ENCODE assay signal across 15 mouse cellular contexts in genomic region chr17:85393891-85394321, GRCm38 (mm10).
DNase-seq lines count a peak whose midpoint lies in the region; ATAC-seq lines count a peak whose summit lies in the region.
"Had no signal": no experiment of that assay in that cellular context is flagged by ENCODE, and none has a peak within 500 bp of the region (broad histone marks: within the 10 kb centered on the region; RNA-seq: fewer than 3 reads in every experiment).

No protein-coding gene starts in this region.

- H3K27ac ChIP-seq in forebrain, embryonic 10.5 days = peak overlapping the region; percentile 1; the same call in 1 of the 2 replicates
- H3K27ac ChIP-seq in hindbrain, embryonic 12.5 days = peak overlapping the region; percentile 64
- peak overlapping the region; percentile 54; the same call in 1 of the 2 replicates for H3K27ac ChIP-seq in midbrain, embryonic 16.5 days (ENCODE audit: low read length)
- no peak overlapping the region for H3K27ac ChIP-seq in heart, embryonic 11.5 days (ENCODE audit: low read depth, low read length)
- H3K27ac ChIP-seq: gastrocnemius, adult 2 months; heart, embryonic 13.5 days had no signal

- peaks cover 6% of the 10 kb centered on the region; the same call in 1 of the 2 replicates for H3K9me3 ChIP-seq in forebrain, embryonic 10.5 days
- H3K9me3 ChIP-seq in hindbrain, embryonic 12.5 days (replicated peaks) = no peaks in the 10 kb centered on the region
- no peaks in the 10 kb centered on the region for H3K9me3 ChIP-seq in midbrain, embryonic 16.5 days (replicated peaks; ENCODE audit: control insufficient read depth, low read length, poor library complexity, severe bottlenecking)
- H3K9me3 ChIP-seq in heart, embryonic 11.5 days (replicated peaks; ENCODE audit: control insufficient read depth, low read length) = no peaks in the 10 kb centered on the region
- H3K9me3 ChIP-seq: heart, embryonic 13.5 days had no signal

- no peak overlapping the region for H3K9ac ChIP-seq in hindbrain, embryonic 12.5 days
- no peak overlapping the region for H3K9ac ChIP-seq in midbrain, embryonic 16.5 days (ENCODE audit: low read depth, low read length)
- H3K9ac ChIP-seq in heart, embryonic 11.5 days (ENCODE audit: low read depth, low read length) = no peak overlapping the region
- H3K9ac ChIP-seq: heart, embryonic 13.5 days; lung, embryonic 14.5 days had no signal

- DNase-seq in Muller cell, postnatal 12 days (ENCODE audit: inconsistent ontology term) = peak; percentile 91
- no peak for DNase-seq in forebrain, embryonic 10.5 days (ENCODE audit: extremely low spot score, low spot score)
- DNase-seq in urinary bladder, postnatal 10 days (ENCODE audit: low spot score) = no peak
- DNase-seq: cerebellum, adult 11 months; gastrocnemius, adult 2 months; liver; lung, embryonic 14.5 days; right cerebral cortex, postnatal 14 days had no signal

- H3K36me3 ChIP-seq in forebrain, embryonic 10.5 days (replicated peaks) = no peaks in the 10 kb centered on the region
- H3K36me3 ChIP-seq in hindbrain, embryonic 12.5 days = no peaks in the 10 kb centered on the region
- H3K36me3 ChIP-seq in midbrain, embryonic 16.5 days (ENCODE audit: control insufficient read depth, insufficient read depth, low read length) = no peaks in the 10 kb centered on the region
- no peaks in the 10 kb centered on the region for H3K36me3 ChIP-seq in heart, embryonic 11.5 days (ENCODE audit: control insufficient read depth, insufficient read depth, low read length)
- H3K36me3 ChIP-seq: heart, embryonic 13.5 days had no signal

- H3K4me2 ChIP-seq in hindbrain, embryonic 12.5 days (replicated peaks) = peak overlapping the region; percentile 33
- peak overlapping the region; percentile 43 for H3K4me2 ChIP-seq in midbrain, embryonic 16.5 days (ENCODE audit: low read length)
- no peak overlapping the region for H3K4me2 ChIP-seq in heart, embryonic 11.5 days
- H3K4me2 ChIP-seq: heart, embryonic 13.5 days; lung, embryonic 14.5 days had no signal

- peaks cover 60% of the 10 kb centered on the region for H3K4me1 ChIP-seq in forebrain, embryonic 10.5 days
- peaks cover 25% of the 10 kb centered on the region for H3K4me1 ChIP-seq in hindbrain, embryonic 12.5 days
- peaks cover 14% of the 10 kb centered on the region for H3K4me1 ChIP-seq in midbrain, embryonic 16.5 days (ENCODE audit: control insufficient read depth, insufficient read depth, low read length)
- no peaks in the 10 kb centered on the region for H3K4me1 ChIP-seq in heart, embryonic 11.5 days (ENCODE audit: control insufficient read depth, insufficient read depth, low read length)

- peak; percentile 69; the same call in 1 of the 2 replicates for ATAC-seq in hindbrain, embryonic 12.5 days (ENCODE audit: low FRiP score)
- peak; percentile 61; the same call in 1 of the 2 replicates for ATAC-seq in midbrain, embryonic 16.5 days
- ATAC-seq in monocyte, adult 5-6 weeks (replicated peaks; ENCODE audit: insufficient number of reproducible peaks, low FRiP score, low TSS enrichment, poor library complexity, severe bottlenecking) = no peak
- ATAC-seq in heart, embryonic 11.5 days (replicated peaks; ENCODE audit: insufficient number of reproducible peaks, low FRiP score, low TSS enrichment) = no peak
- ATAC-seq: activated CD4-positive, CD25-positive, alpha-beta regulatory T cell, adult 4 months; CD4-positive, CD25-positive, alpha-beta regulatory T cell, adult 4 months had no signal

- peaks cover 52% of the 10 kb centered on the region for H3K27me3 ChIP-seq in forebrain, embryonic 10.5 days (ENCODE audit: poor library complexity, severe bottlenecking)
- peaks cover 16% of the 10 kb centered on the region for H3K27me3 ChIP-seq in hindbrain, embryonic 12.5 days
- H3K27me3 ChIP-seq in midbrain, embryonic 16.5 days (ENCODE audit: control insufficient read depth, insufficient read depth, low read depth, low read length) = peaks cover 13% of the 10 kb centered on the region
- H3K27me3 ChIP-seq in heart, embryonic 11.5 days (ENCODE audit: control insufficient read depth, insufficient read depth, low read length) = no peaks in the 10 kb centered on the region
- H3K27me3 ChIP-seq: heart, embryonic 13.5 days had no signal

- 39% methylated on average over 7 of the region's 7 CpGs for WGBS in forebrain, embryonic 10.5 days
- 37% methylated on average over 7 of the region's 7 CpGs for WGBS in hindbrain, embryonic 12.5 days
- WGBS in midbrain, embryonic 16.5 days = 11% methylated on average over 7 of the region's 7 CpGs
- WGBS in heart, embryonic 11.5 days (ENCODE audit: insufficient replicate concordance) = 84% methylated on average over 7 of the region's 7 CpGs

- no peak overlapping the region; the same call in 1 of the 2 replicates for H3K4me3 ChIP-seq in forebrain, embryonic 10.5 days
- no peak overlapping the region for H3K4me3 ChIP-seq in hindbrain, embryonic 12.5 days
- H3K4me3 ChIP-seq in midbrain, embryonic 16.5 days (ENCODE audit: low read depth, low read length) = 0 out of 2 replicates have a peak overlapping the region, but pooled peaks have one; percentile 3
- H3K4me3 ChIP-seq in heart, embryonic 11.5 days (ENCODE audit: low read depth, low read length) = no peak overlapping the region
- H3K4me3 ChIP-seq: gastrocnemius, adult 2 months; heart, embryonic 13.5 days had no signal

Comparison
In these comparisons a context has a peak if more than half of its experiments do, and no peak if none do; other contexts are left out.
1. ATAC-seq: peak in hindbrain, embryonic 12.5 days (single experiment) and midbrain, embryonic 16.5 days (single experiment); none in monocyte, adult 5-6 weeks (single experiment) and heart, embryonic 11.5 days (single experiment).